Mouse (Mus musculus) lung, adult 10 weeks (tissue): ENCODE measurements around the gene Tsc22d2. TPM values are rescaled to one million over a fixed set of nuclear protein-coding genes. Genes with fewer than 3 reads are reported as not detected.

Experiments
- polyA plus RNA-seq: library from polyadenylated mRNA; stranded (reverse); fragments of 350-450 nt; fragmentation: Illumina TruSeq; extraction: RNeasy Lipid Tissue Mini Kit (QIAGEN cat#74804); gene quantifications from one replicate; pipeline ENCODE4 v1.2.3, GENCODE M21; 2014; ENCODE audit warnings: low read depth, low replicate concordance; ENCODE audit not compliant: insufficient read depth

Gene Tsc22d2
- polyA plus RNA-seq: 5.3 TPM

GRCm38 (mm10) chr3:58414234-58414938, at the start of gene Tsc22d2:
Gene Tsc22d2, plus strand, starts transcription at chr3:58414715.

Other genes starting within 250 kb of the Tsc22d2 start
- gene Eif2a, start 111.1 kb downstream of the Tsc22d2 start, polyA plus RNA-seq: 29.7 TPM
- gene Serp1, start 111.2 kb downstream of the Tsc22d2 start, polyA plus RNA-seq: 78.2 TPM
- gene Selenot, start 161.9 kb downstream of the Tsc22d2 start, polyA plus RNA-seq: 105 TPM
- not detected for gene Erich6, start 222.5 kb downstream of the Tsc22d2 start, polyA plus RNA-seq